19 mouse cellular contexts compared by ENCODE assay signal in the genomic region with DNA sequence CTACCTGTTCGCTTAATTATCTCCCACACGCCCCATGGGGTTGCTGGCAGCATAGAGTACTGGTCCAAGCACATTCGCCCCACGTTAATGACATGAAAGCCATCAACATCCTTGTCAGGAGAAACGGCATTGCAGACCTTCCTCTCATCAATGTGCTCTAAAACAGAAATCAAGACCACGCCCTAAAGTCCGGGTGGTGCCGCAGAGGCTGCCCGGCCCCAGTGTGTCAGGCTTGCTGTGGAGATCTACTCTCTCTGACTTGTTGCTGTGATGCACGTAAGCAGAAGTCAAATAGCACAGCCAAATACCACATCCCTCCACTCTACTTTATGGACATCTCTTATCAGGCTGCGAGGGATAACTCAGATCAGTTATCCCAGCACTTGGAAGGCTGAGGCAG.
"Had no signal": no experiment of that assay in that cellular context is flagged by ENCODE, and none has a peak within 500 bp of the region (broad histone marks: within the 10 kb centered on the region; RNA-seq: fewer than 3 reads in every experiment).

No protein-coding gene starts in this region.

- H3K4me2 ChIP-seq: limb, embryonic 13.5 days; midbrain, embryonic 12.5 days; midbrain, embryonic 15.5 days; neural tube, embryonic 13.5 days; stomach, embryonic 15.5 days had no signal

- H3K27me3 ChIP-seq: limb, embryonic 13.5 days; midbrain, embryonic 12.5 days; midbrain, embryonic 15.5 days; neural tube, embryonic 13.5 days; stomach, embryonic 15.5 days had no signal

- H3K27ac ChIP-seq: kidney, postnatal 0 days; layer of hippocampus, adult 2 months; limb, embryonic 10.5 days; limb, embryonic 13.5 days; macrophage; midbrain, embryonic 12.5 days; midbrain, embryonic 15.5 days; neural tube, embryonic 13.5 days; stomach, embryonic 15.5 days had no signal

- DNase-seq: kidney, adult 2 months; kidney, postnatal 25 days; layer of hippocampus, adult 9-11 months; lung, adult 2 months; retina, postnatal 1 day; right cerebral cortex, postnatal 25 days; spleen, adult 18-20 months; thymus, adult 18-20 months; thymus, postnatal 4 days had no signal

- ATAC-seq: midbrain, embryonic 15.5 days had no signal

- H3K4me3 ChIP-seq: layer of hippocampus, adult 2 months; limb, embryonic 10.5 days; limb, embryonic 13.5 days; midbrain, embryonic 12.5 days; midbrain, embryonic 15.5 days; myocyte; neural tube, embryonic 13.5 days; stomach, embryonic 15.5 days had no signal

- H3K9ac ChIP-seq: limb, embryonic 13.5 days; midbrain, embryonic 12.5 days; midbrain, embryonic 15.5 days; neural tube, embryonic 13.5 days; stomach, embryonic 15.5 days had no signal

- H3K9me3 ChIP-seq: limb, embryonic 10.5 days; limb, embryonic 13.5 days; midbrain, embryonic 12.5 days; midbrain, embryonic 15.5 days; neural tube, embryonic 13.5 days; stomach, embryonic 15.5 days had no signal
